Mouse (Mus musculus) lung, adult 2 months (tissue): Measurements from ENCODE around the gene Plxna4. TPM values are rescaled to one million over a fixed set of nuclear protein-coding genes. Genes with fewer than 3 reads are reported as not detected.

Experiments used
- DNase-seq: peaks from one replicate; pipeline ENCODE4 v3.0.0; 2022
- H3K4me1 ChIP-seq: fragments of 200-500 bp; 2 replicates; pipeline ENCODE4 v1.6.1; 2011; ENCODE audit warnings: low read length; ENCODE audit not compliant: control insufficient read depth, insufficient read depth
- H3K4me3 ChIP-seq: fragments of 200-500 bp; replicated peaks from 2 replicates; pipeline ENCODE3; 2011; ENCODE audit warnings: low read depth, mild to moderate bottlenecking, control low read depth, low read length; ENCODE audit errors: extremely low read depth
- CTCF ChIP-seq: fragments of 200-500 bp; IDR thresholded peaks from 2 replicates; pipeline ENCODE4 v1.5.1; 2011; ENCODE audit warnings: mild to moderate bottlenecking, low read length, control low read depth; ENCODE audit not compliant: insufficient read depth
- POLR2A ChIP-seq: fragments of 200-500 bp; IDR thresholded peaks from 2 replicates; pipeline ENCODE4 v1.6.1; 2011; ENCODE audit warnings: low read depth, mild to moderate bottlenecking, control low read depth, low read length, borderline replicate concordance; ENCODE audit errors: extremely low read depth
- WGBS: fragments of 180-500 bp; shearing (Covaris S2); methylation state at CpG from one replicate; pipeline ENCODE4 v1.1.7; 2018; 5-methylcytosine and 5-hydroxymethylcytosine counted together
- polyA plus RNA-seq: library from polyadenylated mRNA; depleted of rRNA; stranded (reverse); fragments of >200 nt; gene quantifications from 2 replicates; pipeline ENCODE4 v1.2.3, GENCODE M21; 2012

Plxna4 gene
- polyA plus RNA-seq, 1 experiment, result 7.4 TPM

GRCm38 (mm10) chr6:32546915-32547314 is 41.1 kb downstream of the Plxna4 start:
- Histone ChIP-seq H3K4me3 (no peak overlapping the region), H3K4me1 (peaks cover 2% of the 10 kb centered on the region; the same call in 1 of the 2 replicates)
- DNase-seq, result no peak
- TF ChIP-seq CTCF, result no peak
- WGBS, result 98% methylated on average over 1 of the region's 1 CpGs

- TF ChIP-seq POLR2A (no peak), CTCF (no peak)
- 64% methylated on average over 3 of the region's 3 CpGs for WGBS
- Histone ChIP-seq H3K4me3 (no peak overlapping the region), H3K4me1 (peaks cover 2% of the 10 kb centered on the region; the same call in 1 of the 2 replicates)
- DNase-seq, result peak; percentile 25
Observed at GRCm38 (mm10) chr6:32544021-32544420, 44.0 kb downstream of the Plxna4 start.

- no peak for DNase-seq
- TF ChIP-seq POLR2A (no peak), CTCF (no peak)
- 92% methylated on average over 4 of the region's 4 CpGs for WGBS
- H3K4me1 ChIP-seq, result peaks cover 2% of the 10 kb centered on the region; the same call in 1 of the 2 replicates
- H3K4me3 ChIP-seq, result no peak overlapping the region
Observed at GRCm38 (mm10) chr6:32540155-32540554, 47.8 kb downstream of the Plxna4 start.

- 73% methylated on average over 3 of the region's 3 CpGs for WGBS
- no peaks in the 10 kb centered on the region for H3K4me1 ChIP-seq
- DNase-seq, result no peak
- TF ChIP-seq CTCF (no peak), POLR2A (no peak)
- H3K4me3 ChIP-seq, result no peak overlapping the region
Observed at GRCm38 (mm10) chr6:32533962-32534740, 53.8 kb downstream of the Plxna4 start.

- no peak overlapping the region for H3K4me3 ChIP-seq
- DNase-seq, result no peak
- H3K4me1 ChIP-seq, result peaks cover 5% of the 10 kb centered on the region
- 51% methylated on average over 8 of the region's 8 CpGs for WGBS
- TF ChIP-seq CTCF, result no peak
- TF ChIP-seq POLR2A, result no peak
Observed at GRCm38 (mm10) chr6:32528081-32528570, 59.9 kb downstream of the Plxna4 start.

GRCm38 (mm10) chr6:32527518-32527917 is 60.5 kb downstream of the Plxna4 start:
- DNase-seq, result peak; percentile 31
- Histone ChIP-seq H3K4me1 (peaks cover 5% of the 10 kb centered on the region), H3K4me3 (no peak overlapping the region)
- TF ChIP-seq CTCF, result no peak
- WGBS, result 73% methylated on average over 7 of the region's 7 CpGs

- TF ChIP-seq CTCF (no peak), POLR2A (no peak)
- no peak overlapping the region for H3K4me3 ChIP-seq
- H3K4me1 ChIP-seq, result peaks cover 5% of the 10 kb centered on the region
- DNase-seq, result no peak
- 47% methylated on average over 5 of the region's 5 CpGs for WGBS
Observed at GRCm38 (mm10) chr6:32526762-32527161, 61.2 kb downstream of the Plxna4 start.

GRCm38 (mm10) chr6:32520097-32520496 is 67.9 kb downstream of the Plxna4 start:
- DNase-seq, result no peak
- TF ChIP-seq POLR2A (no peak), CTCF (no peak)
- Histone ChIP-seq H3K4me3 (no peak overlapping the region), H3K4me1 (no peaks in the 10 kb centered on the region)
- 73% methylated on average over 4 of the region's 4 CpGs for WGBS

GRCm38 (mm10) chr6:32518617-32519016 is 69.4 kb downstream of the Plxna4 start:
- TF ChIP-seq POLR2A (no peak), CTCF (no peak)
- DNase-seq, result no peak
- 95% methylated on average over 3 of the region's 3 CpGs for WGBS
- H3K4me1 ChIP-seq, result no peaks in the 10 kb centered on the region
- no peak overlapping the region for H3K4me3 ChIP-seq

- Histone ChIP-seq H3K4me1 (peaks cover 19% of the 10 kb centered on the region), H3K4me3 (no peak overlapping the region)
- 76% methylated on average over 6 of the region's 6 CpGs for WGBS
- no peak for DNase-seq
- no peak for TF ChIP-seq CTCF
- no peak for TF ChIP-seq POLR2A
Observed at GRCm38 (mm10) chr6:32514096-32514495, 73.9 kb downstream of the Plxna4 start.
